Mouse (Mus musculus): ENCODE measurements around the gene Bmpr1a. TPM values are rescaled to one million over a fixed set of nuclear protein-coding genes. Genes with fewer than 3 reads are reported as not detected.

The Bmpr1a gene
- polyA plus RNA-seq (2012; rRNA removed) = 1.2 and 2.7 TPM in 2 replicates

DNA sequence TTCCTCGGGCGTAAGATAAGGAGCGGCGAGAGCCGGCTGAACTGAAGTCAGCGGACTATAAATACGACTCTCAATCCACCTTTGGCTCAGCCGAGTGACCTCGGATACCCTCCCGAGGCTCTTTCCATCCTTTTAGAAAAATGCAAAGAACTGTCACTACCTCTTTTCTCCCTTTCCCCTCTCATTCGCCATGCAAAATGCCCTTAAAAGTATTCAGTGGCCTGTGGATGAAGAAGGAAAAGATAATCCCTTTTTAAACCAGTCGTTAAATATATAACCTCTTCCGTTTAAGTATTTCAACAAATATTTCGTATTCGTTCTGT lies at the start of gene Bmpr1a:
Gene Bmpr1a (minus strand): TSS at position 17 of the 323 bp plus-strand sequence.

DNA sequence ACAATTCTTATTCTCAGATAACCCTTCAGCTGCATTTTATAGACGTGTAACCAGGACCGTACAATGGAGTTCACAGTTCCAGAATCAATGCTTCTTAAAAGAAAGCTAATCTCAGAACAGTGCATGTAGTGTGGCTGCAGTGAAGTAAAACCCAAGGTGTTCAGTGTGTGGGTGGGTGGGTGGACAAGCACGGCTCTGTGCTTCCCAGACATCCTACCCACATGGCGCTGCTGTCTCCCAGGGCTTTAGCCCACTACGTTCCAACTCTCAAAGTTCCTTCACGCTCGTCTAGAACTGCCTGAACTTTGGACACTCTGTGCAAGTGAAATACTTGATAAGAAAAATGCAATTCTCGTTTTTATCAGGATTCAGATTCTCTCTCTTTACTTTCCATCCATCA lies 19.6 kb upstream of the Bmpr1a start, which contains the start of gene 9230112D13Rik:
Gene 9230112D13Rik (minus strand): TSS at position 101 of the 400 bp plus-strand sequence.

DNA sequence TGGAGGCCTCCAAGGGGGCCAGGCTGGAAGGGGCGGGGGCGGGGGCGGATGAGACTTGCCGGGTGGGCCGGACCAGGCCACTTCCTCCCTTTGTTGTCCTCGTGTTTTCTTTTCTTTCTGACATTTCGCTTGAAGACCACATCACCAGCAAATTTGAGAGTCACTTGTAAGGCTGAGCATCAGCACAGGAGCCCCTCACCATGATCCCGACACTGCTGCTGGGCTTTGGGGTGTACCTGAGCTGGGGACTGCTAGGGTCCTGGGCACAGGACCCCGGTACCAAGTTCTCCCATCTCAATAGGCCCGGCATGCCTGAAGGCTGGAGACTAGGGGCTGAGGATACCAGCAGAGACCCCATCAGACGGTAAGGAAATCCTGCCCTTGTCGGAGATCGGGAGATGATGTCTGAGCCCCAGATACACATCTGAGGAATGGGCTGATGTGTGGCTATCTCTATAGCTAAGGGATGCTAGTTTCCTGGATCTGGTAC lies 127.7 kb downstream of the Bmpr1a start, which contains the start of gene Mmrn2:
Gene Mmrn2 (plus strand): TSS at position 51 of the 490 bp plus-strand sequence.

DNA sequence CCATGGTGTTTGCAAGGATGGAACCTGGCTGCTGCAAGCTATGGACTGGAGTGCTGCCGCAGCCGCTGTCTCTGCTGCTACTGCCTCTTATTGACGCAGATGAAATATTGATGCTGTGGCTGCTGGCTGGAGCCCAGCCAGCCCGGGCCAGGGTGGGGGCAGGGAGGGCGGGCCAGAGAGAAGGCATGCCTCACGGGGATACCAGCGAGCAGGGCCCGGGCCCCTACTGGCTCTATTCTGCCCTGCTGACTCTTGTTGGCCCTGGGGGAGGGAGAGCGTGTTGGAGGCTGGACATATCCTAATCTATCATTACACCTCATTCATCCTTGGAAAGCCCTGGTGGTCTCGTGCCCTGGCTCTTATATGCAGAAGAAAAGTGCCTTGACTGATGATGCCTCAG lies 128.6 kb downstream of the Bmpr1a start, which contains the start of gene Sncg:
Gene Sncg (minus strand): TSS at position 213 of the 400 bp plus-strand sequence.

Other genes with a start within 250 kb of the Bmpr1a start
- 0.45 and 0.47 TPM in 2 replicates for gene Shld2, start 192.8 kb downstream of the Bmpr1a start, polyA plus RNA-seq (2012; rRNA removed)
- 30.1 and 41.1 TPM in 2 replicates for gene Glud1, start 192.6 kb downstream of the Bmpr1a start, polyA plus RNA-seq (2012; rRNA removed)
- gene Fam25c, start 147.9 kb downstream of the Bmpr1a start, polyA plus RNA-seq (2012; rRNA removed) = 27.7 and 29.1 TPM in 2 replicates
- gene Sncg, start 128.6 kb downstream of the Bmpr1a start, polyA plus RNA-seq (2012; rRNA removed) = 9.6 and 11.7 TPM in 2 replicates
- 2.7 and 4.7 TPM in 2 replicates for gene Mmrn2, start 127.9 kb downstream of the Bmpr1a start, polyA plus RNA-seq (2012; rRNA removed)
- gene 9230112D13Rik, start 19.5 kb upstream of the Bmpr1a start, polyA plus RNA-seq (2012; rRNA removed) = not detected in 2 replicates
- gene Ldb3, start 85.3 kb upstream of the Bmpr1a start, polyA plus RNA-seq (2012; rRNA removed) = 24.1 and 41.3 TPM in 2 replicates
- not detected in 2 replicates for gene Opn4, start 96.8 kb upstream of the Bmpr1a start, polyA plus RNA-seq (2012; rRNA removed)
- 1.6 and 2.3 TPM in 2 replicates for gene Wapl, start 170.6 kb upstream of the Bmpr1a start, polyA plus RNA-seq (2012; rRNA removed)